Mouse (Mus musculus) Muller cell, postnatal 12 days (primary cell): Measurements from ENCODE around the gene Unc45a.

Experiments used
- DNase-seq: peaks from one replicate; pipeline ENCODE4 v3.0.0-alpha.2; 2015; ENCODE audit errors: inconsistent ontology term

Unc45a gene

GRCm38 (mm10) chr7:80283226-80283918, 57.4 kb downstream of the Unc45a start:
- DNase-seq: no peak

- DNase-seq: no peak
These were observed 59.2 kb downstream of the Unc45a start for GRCm38 (mm10) chr7:80281646-80282045.

- DNase-seq: no peak
These were observed 59.8 kb downstream of the Unc45a start for GRCm38 (mm10) chr7:80280998-80281397.

- no peak for DNase-seq
These were observed 60.8 kb downstream of the Unc45a start for GRCm38 (mm10) chr7:80280032-80280431.

- no peak for DNase-seq
These were observed 64.4 kb downstream of the Unc45a start for GRCm38 (mm10) chr7:80276374-80276773.
